ENCODE assay signal across 10 mouse cellular contexts in the genomic region with DNA sequence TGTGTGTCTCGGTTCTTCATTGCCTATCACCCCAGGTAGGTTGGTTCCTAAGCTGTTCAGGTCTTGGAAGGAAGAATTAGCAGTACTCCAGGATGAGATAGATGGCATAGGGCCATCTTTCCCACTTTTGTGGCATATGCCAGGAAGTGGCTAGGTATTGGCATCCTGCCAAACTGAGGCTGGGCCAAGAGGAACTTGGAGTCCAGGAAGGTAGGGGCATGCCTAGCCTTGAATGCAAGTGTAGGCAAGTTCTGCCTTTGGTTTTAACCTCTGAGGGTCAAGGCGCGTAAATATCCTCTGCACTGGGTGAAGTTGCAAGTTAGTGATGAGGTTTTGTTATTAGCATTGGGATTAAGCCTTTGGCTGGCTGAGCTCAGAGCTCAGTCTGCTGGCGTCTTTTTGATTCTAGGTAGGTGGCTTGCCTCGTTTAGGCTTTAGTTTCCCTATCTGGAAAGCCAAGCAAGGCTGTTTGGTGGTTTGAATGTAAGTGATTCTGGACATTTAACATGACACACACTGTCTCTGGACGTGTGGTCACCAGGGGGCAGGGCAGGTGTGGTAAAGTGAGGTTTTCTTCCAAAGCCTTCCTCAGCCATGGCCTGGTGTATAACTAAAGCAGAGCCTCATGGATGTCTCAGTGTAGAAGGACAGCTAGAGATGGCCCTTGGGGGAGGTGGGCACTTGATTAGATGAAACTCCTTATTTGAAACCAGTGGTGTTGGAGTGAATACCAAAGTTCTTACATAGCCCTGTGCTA. TPM values are rescaled to one million over a fixed set of nuclear protein-coding genes. Genes with fewer than 3 reads are reported as not detected.
DNase-seq lines count a peak whose midpoint lies in the region; ATAC-seq and TF ChIP-seq lines count a peak whose summit lies in the region.
"Had no signal": no experiment of that assay in that cellular context is flagged by ENCODE, and none has a peak within 500 bp of the region (broad histone marks: within the 10 kb centered on the region; RNA-seq: fewer than 3 reads in every experiment).

No protein-coding gene starts in this region.

- TF ChIP-seq POLR2A in cerebellum, adult 2 months (IDR thresholded peaks at IDR 0.05; ENCODE audit: borderline replicate concordance, insufficient read depth, low read length): no peak

- peak; percentile 27 to 56 for DNase-seq in cerebellum, adult 2 months
- DNase-seq in cerebellum, adult 11 months: no peak
- peak; percentile 46 for DNase-seq in liver, postnatal 0 days
- peak; percentile 48 to 56 for DNase-seq in lung, postnatal 4 days
- DNase-seq in spleen, postnatal 4 days (ENCODE audit: low spot score in 2 of 2): no peak

- no peak for ATAC-seq in liver, postnatal 0 days
- no peak for ATAC-seq in liver, embryonic 12.5 days
- ATAC-seq in embryonic facial prominence, embryonic 15.5 days (ENCODE audit: insufficient number of reproducible peaks, low FRiP score, low TSS enrichment, low read depth): peak; percentile 32; the same call in 1 of the 2 replicates
- no peak for ATAC-seq in CD4-positive, CD25-positive, alpha-beta regulatory T cell, adult 4 months

- H3K27ac ChIP-seq in cerebellum, adult 2 months (ENCODE audit: insufficient read depth, low read length): no peak overlapping the region
- H3K27ac ChIP-seq in liver, postnatal 0 days (ENCODE audit: low read depth): no peak overlapping the region
- H3K27ac ChIP-seq in liver, embryonic 12.5 days: no peak overlapping the region
- H3K27ac ChIP-seq in embryonic facial prominence, embryonic 15.5 days (replicated peaks): no peak overlapping the region
- H3K27ac ChIP-seq: hindbrain, embryonic 12.5 days; lung, embryonic 15.5 days had no signal

- no peaks in the 10 kb centered on the region for H3K36me3 ChIP-seq in liver, postnatal 0 days (replicated peaks; ENCODE audit: insufficient read depth, low read length)
- H3K36me3 ChIP-seq in liver, embryonic 12.5 days: no peaks in the 10 kb centered on the region
- no peaks in the 10 kb centered on the region for H3K36me3 ChIP-seq in embryonic facial prominence, embryonic 15.5 days
- H3K36me3 ChIP-seq: hindbrain, embryonic 12.5 days; lung, embryonic 15.5 days had no signal

- H3K4me1 ChIP-seq in cerebellum, adult 2 months (ENCODE audit: control insufficient read depth, insufficient read depth, low read length): peaks cover 7% of the 10 kb centered on the region
- H3K4me1 ChIP-seq in liver, postnatal 0 days (ENCODE audit: insufficient read depth): no peaks in the 10 kb centered on the region
- no peaks in the 10 kb centered on the region for H3K4me1 ChIP-seq in liver, embryonic 12.5 days
- peaks cover 11% of the 10 kb centered on the region for H3K4me1 ChIP-seq in embryonic facial prominence, embryonic 15.5 days
- H3K4me1 ChIP-seq: lung, embryonic 15.5 days had no signal

- H3K4me3 ChIP-seq in cerebellum, adult 2 months (replicated peaks; ENCODE audit: insufficient read depth, low read depth, low read length): no peak overlapping the region
- no peak overlapping the region for H3K4me3 ChIP-seq in liver, postnatal 0 days (ENCODE audit: low read depth, low read length)
- H3K4me3 ChIP-seq in liver, embryonic 12.5 days: no peak overlapping the region
- no peak overlapping the region for H3K4me3 ChIP-seq in embryonic facial prominence, embryonic 15.5 days (replicated peaks)
- H3K4me3 ChIP-seq: hindbrain, embryonic 12.5 days; lung, embryonic 15.5 days had no signal

- peak; percentile 12; the same call in 1 of the 2 replicates for TF ChIP-seq CTCF in cerebellum, adult 2 months (IDR thresholded peaks at IDR 0.05; ENCODE audit: borderline replicate concordance, insufficient read depth, low read depth, low read length)
- TF ChIP-seq CTCF in liver, postnatal 0 days (IDR thresholded peaks at IDR 0.05; ENCODE audit: low read depth): peak; percentile 49

- no peaks in the 10 kb centered on the region for H3K9me3 ChIP-seq in liver, postnatal 0 days (ENCODE audit: low read length)
- no peaks in the 10 kb centered on the region for H3K9me3 ChIP-seq in liver, embryonic 12.5 days (replicated peaks)
- no peaks in the 10 kb centered on the region for H3K9me3 ChIP-seq in embryonic facial prominence, embryonic 15.5 days (replicated peaks)
- H3K9me3 ChIP-seq: hindbrain, embryonic 12.5 days; lung, embryonic 15.5 days had no signal

- 60% methylated on average over 6 of the region's 6 CpGs for WGBS in cerebellum, adult 2 months
- 64% methylated on average over 6 of the region's 6 CpGs for WGBS in liver, postnatal 0 days (ENCODE audit: insufficient replicate concordance)
- WGBS in liver, embryonic 12.5 days (ENCODE audit: insufficient replicate concordance): 45% methylated on average over 6 of the region's 6 CpGs
- WGBS in embryonic facial prominence, embryonic 15.5 days: 69% methylated on average over 6 of the region's 6 CpGs

- H3K27me3 ChIP-seq in cerebellum, adult 2 months (ENCODE audit: control insufficient read depth, insufficient read depth, low read length): no peaks in the 10 kb centered on the region
- H3K27me3 ChIP-seq in liver, postnatal 0 days (ENCODE audit: insufficient read depth, low read length): no peaks in the 10 kb centered on the region
- peaks cover 14% of the 10 kb centered on the region for H3K27me3 ChIP-seq in liver, embryonic 12.5 days (replicated peaks)
- H3K27me3 ChIP-seq in embryonic facial prominence, embryonic 15.5 days: no peaks in the 10 kb centered on the region

- no peak overlapping the region for H3K9ac ChIP-seq in liver, postnatal 0 days (replicated peaks)
- H3K9ac ChIP-seq in liver, embryonic 12.5 days: no peak overlapping the region
- no peak overlapping the region for H3K9ac ChIP-seq in embryonic facial prominence, embryonic 15.5 days
- H3K9ac ChIP-seq: hindbrain, embryonic 12.5 days; lung, embryonic 15.5 days had no signal

- no peak for TF ChIP-seq EP300 in liver, postnatal 0 days (IDR thresholded peaks at IDR 0.05; ENCODE audit: low read depth)

- no peak overlapping the region for H3K4me2 ChIP-seq in liver, postnatal 0 days (ENCODE audit: low read depth, low read length)
- H3K4me2 ChIP-seq in liver, embryonic 12.5 days: no peak overlapping the region
- H3K4me2 ChIP-seq in embryonic facial prominence, embryonic 15.5 days (replicated peaks): no peak overlapping the region
- H3K4me2 ChIP-seq: hindbrain, embryonic 12.5 days; lung, embryonic 15.5 days had no signal

RNA-seq across cellular contexts. Expression of a gene that starts 5.8 kb away (rescaled TPM):
- polyA plus RNA-seq in cerebellum, adult 2 months (2012; rRNA removed): 54.5 and 54.8 TPM in 2 replicates
- 7.7 and 11.4 TPM in 2 replicates for polyA plus RNA-seq in liver, postnatal 0 days (2015; fragmentation: Nextera tagmentation; extraction: Ambion mirVana)
- 5.5 and 5.6 TPM in 2 replicates for polyA plus RNA-seq in liver, embryonic 12.5 days (2016; fragmentation: Nextera tagmentation; extraction: Ambion mirVana)
- polyA plus RNA-seq in embryonic facial prominence, embryonic 15.5 days (2015; fragmentation: Nextera tagmentation; extraction: Ambion mirVana): 16.2 and 17.1 TPM in 2 replicates
- polyA plus RNA-seq in CD4-positive, CD25-positive, alpha-beta regulatory T cell, adult 4 months (2017; shearing (Covaris generic)): 100 to 1,000 TPM; 149 to 256 TPM

Comparison
In these comparisons a context has a peak if more than half of its experiments do, and no peak if none do; other contexts are left out.
1. DNase-seq: peak in cerebellum, adult 2 months (2 of 2), liver, postnatal 0 days (single experiment) and lung, postnatal 4 days (2 of 2); none in cerebellum, adult 11 months (single experiment) and spleen, postnatal 4 days (0 of 2).